Mouse (Mus musculus) activated CD4-positive, CD25-positive, alpha-beta regulatory T cell, adult 4 months (primary cell): Measurements from ENCODE around the gene Trim11. TPM values are rescaled to one million over a fixed set of nuclear protein-coding genes. Genes with fewer than 3 reads are reported as not detected.

Experiments used
- ATAC-seq: one replicate; pipeline ENCODE4 v1.8.0; 2017
- polyA plus RNA-seq, 2 experiments: library from polyadenylated mRNA; unstranded; fragments of 100-300 nt; shearing (Covaris generic); gene quantifications; one replicate each; pipeline ENCODE4 v1.2.1; 2017

Trim11 gene
- polyA plus RNA-seq, 2 experiments from 2014 or later: 18.5 to 22.2 TPM

DNA sequence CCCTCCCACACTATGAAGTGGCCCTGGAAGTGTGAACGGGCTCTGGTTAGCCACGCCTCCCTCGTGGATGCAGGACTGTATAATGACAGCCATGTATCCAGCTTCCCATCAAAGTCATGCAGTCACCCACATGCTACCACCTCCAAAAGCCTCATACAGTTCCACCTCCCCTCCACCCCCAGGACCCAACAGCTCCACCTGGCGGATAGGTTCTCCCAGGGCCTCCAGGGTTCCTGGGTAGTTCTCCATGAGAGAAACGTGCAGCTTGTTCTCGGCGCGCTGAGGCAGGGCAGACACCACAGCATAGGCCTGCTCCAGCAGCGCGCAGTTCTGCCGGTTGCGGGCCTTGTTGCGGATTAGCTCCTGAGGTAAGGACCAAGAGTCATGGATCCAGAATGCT is 51.1 kb downstream of the Trim11 start:
- no peak for ATAC-seq

Other genes with a start within 250 kb of the Trim11 start
- gene Olfr317, start 238.9 kb upstream of the Trim11 start, polyA plus RNA-seq: not detected
- gene Olfr316, start 225.4 kb upstream of the Trim11 start, polyA plus RNA-seq: not detected
- not detected for gene Olfr315, start 204.9 kb upstream of the Trim11 start, polyA plus RNA-seq
- not detected for gene Olfr314, start 195.1 kb upstream of the Trim11 start, polyA plus RNA-seq
- gene Fam183b, start 176.1 kb upstream of the Trim11 start, polyA plus RNA-seq: not detected
- not detected for gene Olfr313, start 163.1 kb upstream of the Trim11 start, polyA plus RNA-seq
- gene Olfr312, start 148.9 kb upstream of the Trim11 start, polyA plus RNA-seq: under 1 TPM in 1 of 2 experiments, not detected in 1; 0.20 TPM
- gene Olfr311, start 138.8 kb upstream of the Trim11 start, polyA plus RNA-seq: under 1 TPM in 1 of 2 experiments, not detected in 1; 0.28 TPM
- gene Gm12258, start 130.9 kb upstream of the Trim11 start, polyA plus RNA-seq: 10 to 100 TPM in 1 of 2 experiments, 1 to 10 TPM in 1; 9.8 to 10.5 TPM
- gene 2810021J22Rik, start 110.9 kb upstream of the Trim11 start, polyA plus RNA-seq: 1 to 10 TPM; 6.4 to 9.2 TPM
- gene Zfp39, start 73.9 kb upstream of the Trim11 start, polyA plus RNA-seq: 1 to 10 TPM; 7.4 to 7.7 TPM
- not detected for gene Btnl10, start 60.2 kb upstream of the Trim11 start, polyA plus RNA-seq
- gene Rnf187, start 39.2 kb upstream of the Trim11 start, polyA plus RNA-seq: 10 to 100 TPM; 11.4 to 17.9 TPM
- 1 to 10 TPM; 1.8 to 4.2 TPM for gene Hist3h2ba, start 29.2 kb upstream of the Trim11 start, polyA plus RNA-seq
- 1 to 10 TPM; 3.5 to 5.4 TPM for gene Hist3h2a, start 23.4 kb upstream of the Trim11 start, polyA plus RNA-seq
- gene Trim17, start 23.4 kb upstream of the Trim11 start, polyA plus RNA-seq: under 1 TPM; 0.17 to 0.20 TPM
- not detected for gene Obscn, start 158.3 kb downstream of the Trim11 start, polyA plus RNA-seq
- gene Iba57, start 185.6 kb downstream of the Trim11 start, polyA plus RNA-seq: 1 to 10 TPM; 1.3 to 1.8 TPM
- gene Gjc2, start 205.1 kb downstream of the Trim11 start, polyA plus RNA-seq: not detected
- gene Guk1, start 214.1 kb downstream of the Trim11 start, polyA plus RNA-seq: 10 to 100 TPM; 60.2 to 63.5 TPM
- gene Mrpl55, start 224.4 kb downstream of the Trim11 start, polyA plus RNA-seq: 10 to 100 TPM; 49.4 to 50.0 TPM
- gene 2310033P09Rik, start 230.2 kb downstream of the Trim11 start, polyA plus RNA-seq: 10 to 100 TPM; 17.5 to 18.7 TPM